Mouse (Mus musculus): ENCODE measurements around the gene S100a3. TPM values are rescaled to one million over a fixed set of nuclear protein-coding genes. Genes with fewer than 3 reads are reported as not detected.

S100a3 gene
- polyA plus RNA-seq, 1 experiment from 2014 or later = not detected

DNA sequence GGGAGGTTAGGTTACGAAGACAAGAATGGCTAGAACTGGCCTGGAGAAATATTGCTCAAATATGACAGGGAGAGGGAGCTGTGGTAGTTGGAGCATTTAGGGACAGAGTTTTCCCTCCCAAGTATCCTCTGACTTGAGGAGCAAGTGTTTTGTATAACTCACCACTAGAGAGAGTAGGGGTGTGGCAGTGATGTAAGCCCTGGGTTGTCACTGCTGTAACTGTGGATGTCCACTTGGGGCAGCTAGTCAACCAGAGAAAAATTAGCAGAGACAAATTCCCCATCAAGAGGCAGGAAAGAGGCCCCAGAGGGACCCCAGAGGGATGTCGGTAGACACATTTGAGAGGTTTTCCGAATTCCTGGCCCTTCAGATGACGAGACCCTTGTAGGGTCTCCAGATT, 35.0 kb upstream of the S100a3 start:
- no peaks in the 10 kb centered on the region for H3K27me3 ChIP-seq (ENCODE audit: control insufficient read depth, insufficient read depth, low read length)
- H3K4me1 ChIP-seq (ENCODE audit: control insufficient read depth, insufficient read depth, low read length) = no peaks in the 10 kb centered on the region
- H3K36me3 ChIP-seq (ENCODE audit: control insufficient read depth, insufficient read depth, low read length) = no peaks in the 10 kb centered on the region
- no peaks in the 10 kb centered on the region for H3K9me3 ChIP-seq (ENCODE audit: control insufficient read depth, low read length)
- ATAC-seq (ENCODE audit: insufficient read depth, low FRiP score, low TSS enrichment) = no peak
- no peak overlapping the region for H3K9ac ChIP-seq (ENCODE audit: low read length)
- 48% methylated on average over 4 of the region's 4 CpGs for WGBS
- no peak overlapping the region for H3K27ac ChIP-seq (ENCODE audit: low read depth, low read length)
- no peak overlapping the region for H3K4me3 ChIP-seq (ENCODE audit: low read depth, low read length)
- H3K4me2 ChIP-seq (ENCODE audit: low read depth) = no peak overlapping the region
- DNase-seq (ENCODE audit: low spot score) = no peak

- Histone ChIP-seq H3K4me1 (ENCODE audit: control insufficient read depth, insufficient read depth, low read length) (no peaks in the 10 kb centered on the region), H3K36me3 (ENCODE audit: control insufficient read depth, insufficient read depth, low read length) (no peaks in the 10 kb centered on the region), H3K9me3 (ENCODE audit: control insufficient read depth, low read length) (no peaks in the 10 kb centered on the region), H3K27me3 (ENCODE audit: control insufficient read depth, insufficient read depth, low read length) (no peaks in the 10 kb centered on the region), H3K4me3 (ENCODE audit: low read depth, low read length) (no peak overlapping the region), H3K4me2 (ENCODE audit: low read depth) (no peak overlapping the region), H3K9ac (ENCODE audit: low read length) (no peak overlapping the region), H3K27ac (ENCODE audit: low read depth, low read length) (no peak overlapping the region)
- no peak for DNase-seq (ENCODE audit: low spot score)
- WGBS = 70% methylated on average over 2 of the region's 2 CpGs
- no peak for ATAC-seq (ENCODE audit: insufficient read depth, low FRiP score, low TSS enrichment)
These were observed 34.3 kb upstream of the S100a3 start for GRCm38 (mm10) chr3:90526076-90526475.

DNA sequence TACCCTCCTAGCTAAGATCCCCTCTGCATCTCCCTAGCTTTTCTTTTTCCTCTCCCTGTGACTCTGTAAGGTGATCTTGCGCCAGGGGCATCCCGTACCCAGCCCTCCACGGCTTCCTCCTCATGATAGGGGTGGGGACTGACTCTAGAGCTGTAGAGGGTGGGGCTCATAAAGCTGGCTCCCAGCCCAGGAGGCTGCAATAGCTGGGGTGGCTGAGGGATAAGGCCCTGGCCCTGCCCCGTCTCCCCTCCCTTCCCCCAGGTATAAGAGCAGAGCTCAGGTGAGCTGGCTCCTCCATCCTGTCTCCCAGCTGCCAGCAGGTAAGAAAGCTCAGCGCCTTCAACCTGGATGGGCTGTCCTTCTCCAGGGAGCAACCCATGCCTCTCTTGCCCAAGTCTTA, 33.8 kb upstream of the S100a3 start, which contains the start of gene S100a14:
Gene S100a14, plus strand, starts transcription at position 277 of the 400 bp plus-strand sequence.
- 69% methylated on average over 5 of the region's 5 CpGs for whole genome bisulfite sequencing

GRCm38 (mm10) chr3:90527291-90527873, 33.0 kb upstream of the S100a3 start:
- no peak for ATAC-seq (ENCODE audit: insufficient read depth, low FRiP score, low TSS enrichment)
- 90% methylated on average over 7 of the region's 7 CpGs for WGBS

More for the DNA sequence above, 33.8 kb upstream of the S100a3 start, which contains the start of gene S100a14:
- Histone ChIP-seq H3K4me3 (ENCODE audit: low read depth, low read length) (no peak within 1 kb of the TSS), H3K4me1 (ENCODE audit: control insufficient read depth, insufficient read depth, low read length) (no peaks in the 10 kb centered on the region), H3K36me3 (ENCODE audit: control insufficient read depth, insufficient read depth, low read length) (no peaks in the 10 kb centered on the region), H3K4me2 (ENCODE audit: low read depth) (no peak within 1 kb of the TSS), H3K27me3 (ENCODE audit: control insufficient read depth, insufficient read depth, low read length) (no peaks in the 10 kb centered on the region), H3K9ac (ENCODE audit: low read length) (no peak within 1 kb of the TSS), H3K27ac (ENCODE audit: low read depth, low read length) (no peak within 1 kb of the TSS), H3K9me3 (ENCODE audit: control insufficient read depth, low read length) (no peaks in the 10 kb centered on the region)
- DNase-seq (ENCODE audit: low spot score) (no peak), ATAC-seq (ENCODE audit: insufficient read depth, low FRiP score, low TSS enrichment) (no peak)

GRCm38 (mm10) chr3:90531713-90532112, 28.7 kb upstream of the S100a3 start:
- Histone ChIP-seq H3K27me3 (ENCODE audit: control insufficient read depth, insufficient read depth, low read length) (no peaks in the 10 kb centered on the region), H3K9ac (ENCODE audit: low read length) (no peak overlapping the region), H3K4me2 (ENCODE audit: low read depth) (no peak overlapping the region), H3K27ac (ENCODE audit: low read depth, low read length) (no peak overlapping the region), H3K4me1 (ENCODE audit: control insufficient read depth, insufficient read depth, low read length) (no peaks in the 10 kb centered on the region), H3K4me3 (ENCODE audit: low read depth, low read length) (no peak overlapping the region), H3K36me3 (ENCODE audit: control insufficient read depth, insufficient read depth, low read length) (no peaks in the 10 kb centered on the region), H3K9me3 (ENCODE audit: control insufficient read depth, low read length) (no peaks in the 10 kb centered on the region)
- no peak for ATAC-seq (ENCODE audit: insufficient read depth, low FRiP score, low TSS enrichment)
- DNase-seq (ENCODE audit: low spot score) = no peak
- WGBS = 76% methylated on average over 5 of the region's 5 CpGs

More at GRCm38 (mm10) chr3:90527291-90527873, 33.0 kb upstream of the S100a3 start:
- H3K9me3 ChIP-seq (ENCODE audit: control insufficient read depth, low read length) = no peaks in the 10 kb centered on the region
- no peak overlapping the region for H3K9ac ChIP-seq (ENCODE audit: low read length)
- H3K36me3 ChIP-seq (ENCODE audit: control insufficient read depth, insufficient read depth, low read length) = no peaks in the 10 kb centered on the region
- no peak for DNase-seq (ENCODE audit: low spot score)
- no peaks in the 10 kb centered on the region for H3K27me3 ChIP-seq (ENCODE audit: control insufficient read depth, insufficient read depth, low read length)
- H3K4me1 ChIP-seq (ENCODE audit: control insufficient read depth, insufficient read depth, low read length) = no peaks in the 10 kb centered on the region
- no peak overlapping the region for H3K27ac ChIP-seq (ENCODE audit: low read depth, low read length)
- H3K4me3 ChIP-seq (ENCODE audit: low read depth, low read length) = no peak overlapping the region
- H3K4me2 ChIP-seq (ENCODE audit: low read depth) = no peak overlapping the region

DNA sequence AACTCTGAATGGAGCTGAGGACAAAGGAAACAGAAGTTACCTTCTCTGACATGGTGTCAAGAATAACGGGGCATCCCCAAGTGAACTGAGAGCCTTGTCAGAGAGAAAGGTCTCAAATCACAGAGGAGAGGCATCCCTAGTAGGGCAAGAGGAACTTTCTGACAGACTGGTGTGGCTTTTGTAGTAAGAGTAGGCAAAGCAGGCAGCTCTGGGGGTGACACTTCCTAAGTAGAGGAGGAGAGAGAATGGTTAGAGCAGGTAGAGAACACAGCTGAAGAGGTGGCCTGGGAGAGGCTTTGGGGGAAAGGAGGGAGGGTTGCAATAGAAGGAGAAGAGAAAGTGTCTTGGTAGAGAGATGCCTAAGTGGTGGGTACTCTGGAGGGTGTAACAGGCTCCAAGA, 24.9 kb upstream of the S100a3 start:
- no peak overlapping the region for H3K4me3 ChIP-seq (ENCODE audit: low read depth, low read length)
- ATAC-seq (ENCODE audit: insufficient read depth, low FRiP score, low TSS enrichment) (no peak), DNase-seq (ENCODE audit: low spot score) (no peak)
- no peak overlapping the region for H3K27ac ChIP-seq (ENCODE audit: low read depth, low read length)
- WGBS = 82% methylated on average over 1 of the region's 1 CpGs
- H3K4me1 ChIP-seq (ENCODE audit: control insufficient read depth, insufficient read depth, low read length) = no peaks in the 10 kb centered on the region
- H3K27me3 ChIP-seq (ENCODE audit: control insufficient read depth, insufficient read depth, low read length) = no peaks in the 10 kb centered on the region
- no peaks in the 10 kb centered on the region for H3K9me3 ChIP-seq (ENCODE audit: control insufficient read depth, low read length)
- H3K9ac ChIP-seq (ENCODE audit: low read length) = no peak overlapping the region
- no peaks in the 10 kb centered on the region for H3K36me3 ChIP-seq (ENCODE audit: control insufficient read depth, insufficient read depth, low read length)
- no peak overlapping the region for H3K4me2 ChIP-seq (ENCODE audit: low read depth)

- Histone ChIP-seq H3K4me1 (ENCODE audit: control insufficient read depth, insufficient read depth, low read length) (peaks cover 3% of the 10 kb centered on the region; the same call in 1 of the 2 replicates), H3K27ac (ENCODE audit: low read depth, low read length) (no peak within 1 kb of the TSS), H3K4me2 (ENCODE audit: low read depth) (no peak within 1 kb of the TSS), H3K36me3 (ENCODE audit: control insufficient read depth, insufficient read depth, low read length) (no peaks in the 10 kb centered on the region), H3K27me3 (ENCODE audit: control insufficient read depth, insufficient read depth, low read length) (no peaks in the 10 kb centered on the region), H3K9ac (ENCODE audit: low read length) (no peak within 1 kb of the TSS), H3K9me3 (ENCODE audit: control insufficient read depth, low read length) (no peaks in the 10 kb centered on the region), H3K4me3 (ENCODE audit: low read depth, low read length) (no peak within 1 kb of the TSS)
- 41% methylated on average over 10 of the region's 10 CpGs for whole genome bisulfite sequencing
- no peak for DNase-seq (ENCODE audit: low spot score)
- no peak for ATAC-seq (ENCODE audit: insufficient read depth, low FRiP score, low TSS enrichment)
These were observed 23.1 kb upstream of the S100a3 start, which contains the start of gene S100a16 for GRCm38 (mm10) chr3:90537141-90537904. Gene S100a16 (plus strand): TSS chr3:90537254.

DNA sequence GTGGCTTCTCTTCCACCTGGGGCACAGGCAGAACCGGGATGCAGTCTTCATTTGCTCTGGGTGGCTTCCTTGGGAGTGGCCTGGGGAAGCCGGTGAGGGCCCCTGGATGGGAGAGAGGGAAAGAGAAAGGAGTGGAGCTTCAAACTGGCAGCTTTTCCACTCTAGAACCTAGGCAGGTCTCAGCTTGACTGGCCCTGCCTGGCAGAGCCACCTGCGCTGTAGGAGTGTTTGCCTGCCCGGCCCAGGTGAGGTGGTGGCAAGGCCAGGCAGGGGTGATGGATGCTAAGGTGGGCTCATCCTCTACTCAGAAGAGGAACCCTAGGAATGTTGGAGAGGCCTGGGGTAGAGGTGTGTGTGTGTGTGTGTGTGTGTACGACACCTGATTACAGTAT, 22.5 kb upstream of the S100a3 start:
- no peak overlapping the region for H3K4me2 ChIP-seq (ENCODE audit: low read depth)
- H3K9ac ChIP-seq (ENCODE audit: low read length) = no peak overlapping the region
- no peaks in the 10 kb centered on the region for H3K27me3 ChIP-seq (ENCODE audit: control insufficient read depth, insufficient read depth, low read length)
- H3K4me1 ChIP-seq (ENCODE audit: control insufficient read depth, insufficient read depth, low read length) = peaks cover 3% of the 10 kb centered on the region; the same call in 1 of the 2 replicates
- no peak overlapping the region for H3K4me3 ChIP-seq (ENCODE audit: low read depth, low read length)
- no peaks in the 10 kb centered on the region for H3K36me3 ChIP-seq (ENCODE audit: control insufficient read depth, insufficient read depth, low read length)
- ATAC-seq (ENCODE audit: insufficient read depth, low FRiP score, low TSS enrichment) (no peak), DNase-seq (ENCODE audit: low spot score) (no peak)
- 82% methylated on average over 5 of the region's 5 CpGs for WGBS
- no peaks in the 10 kb centered on the region for H3K9me3 ChIP-seq (ENCODE audit: control insufficient read depth, low read length)
- no peak overlapping the region for H3K27ac ChIP-seq (ENCODE audit: low read depth, low read length)

DNA sequence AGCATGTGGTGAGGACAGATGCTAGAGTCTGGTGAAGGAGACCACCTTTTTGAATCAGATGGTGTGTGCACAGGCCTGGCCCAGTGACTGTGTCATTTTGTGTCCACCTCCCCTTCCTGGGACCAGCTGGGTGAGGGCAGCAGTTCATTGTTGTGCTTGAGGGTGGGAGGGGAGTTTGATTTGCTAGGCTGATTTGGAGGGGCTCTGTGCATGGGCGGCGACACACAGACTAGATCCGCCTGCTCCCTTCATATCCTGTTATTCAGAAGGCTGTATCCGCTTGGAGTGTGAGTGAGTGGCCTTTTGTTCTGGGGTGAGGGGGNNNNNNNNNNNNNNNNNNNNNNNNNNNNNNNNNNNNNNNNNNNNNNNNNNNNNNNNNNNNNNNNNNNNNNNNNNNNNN, 19.5 kb upstream of the S100a3 start:
- Histone ChIP-seq H3K4me2 (ENCODE audit: low read depth) (no peak overlapping the region), H3K4me3 (ENCODE audit: low read depth, low read length) (no peak overlapping the region), H3K27me3 (ENCODE audit: control insufficient read depth, insufficient read depth, low read length) (no peaks in the 10 kb centered on the region), H3K9ac (ENCODE audit: low read length) (peak overlapping the region; percentile 23; the same call in 1 of the 2 replicates), H3K4me1 (ENCODE audit: control insufficient read depth, insufficient read depth, low read length) (peaks cover 3% of the 10 kb centered on the region; the same call in 1 of the 2 replicates), H3K36me3 (ENCODE audit: control insufficient read depth, insufficient read depth, low read length) (no peaks in the 10 kb centered on the region), H3K9me3 (ENCODE audit: control insufficient read depth, low read length) (no peaks in the 10 kb centered on the region), H3K27ac (ENCODE audit: low read depth, low read length) (no peak overlapping the region)
- WGBS = 47% methylated on average over 4 of the region's 4 CpGs
- ATAC-seq (ENCODE audit: insufficient read depth, low FRiP score, low TSS enrichment) = peak; percentile 58; the same call in 1 of the 2 replicates
- DNase-seq (ENCODE audit: low spot score) = peak; percentile 31

Measured in neural tube, embryonic 11.5 days (tissue).